Mouse (Mus musculus) cerebellum, adult 11-12 months (tissue): ENCODE data around the gene Mettl9.

Experiments
- DNase-seq: peaks from one replicate; pipeline ENCODE4 v3.0.0; 2022

Mettl9 gene

GRCm38 (mm10) chr7:121111321-121111720, 77.1 kb downstream of the Mettl9 start:
- DNase-seq, result no peak

DNA sequence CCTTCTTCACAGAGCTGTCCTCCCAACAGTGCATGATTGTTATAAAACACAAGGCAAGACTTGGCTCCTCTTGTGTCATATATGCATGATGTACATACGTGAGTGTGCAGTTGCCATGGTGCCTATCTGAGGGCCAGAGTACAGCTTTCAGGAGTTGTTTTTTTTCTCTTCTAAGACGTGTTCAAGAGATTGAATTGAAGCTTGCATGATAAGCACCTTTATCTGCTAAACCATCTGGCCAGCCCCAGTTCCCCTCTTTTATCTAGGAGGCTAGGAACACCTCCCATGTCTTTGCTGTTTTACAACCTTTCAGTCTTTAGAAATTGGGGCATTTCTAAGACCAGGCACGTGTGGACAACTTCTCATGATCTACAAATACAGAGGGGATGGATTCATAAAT, 77.5 kb downstream of the Mettl9 start:
- DNase-seq, result no peak

DNA sequence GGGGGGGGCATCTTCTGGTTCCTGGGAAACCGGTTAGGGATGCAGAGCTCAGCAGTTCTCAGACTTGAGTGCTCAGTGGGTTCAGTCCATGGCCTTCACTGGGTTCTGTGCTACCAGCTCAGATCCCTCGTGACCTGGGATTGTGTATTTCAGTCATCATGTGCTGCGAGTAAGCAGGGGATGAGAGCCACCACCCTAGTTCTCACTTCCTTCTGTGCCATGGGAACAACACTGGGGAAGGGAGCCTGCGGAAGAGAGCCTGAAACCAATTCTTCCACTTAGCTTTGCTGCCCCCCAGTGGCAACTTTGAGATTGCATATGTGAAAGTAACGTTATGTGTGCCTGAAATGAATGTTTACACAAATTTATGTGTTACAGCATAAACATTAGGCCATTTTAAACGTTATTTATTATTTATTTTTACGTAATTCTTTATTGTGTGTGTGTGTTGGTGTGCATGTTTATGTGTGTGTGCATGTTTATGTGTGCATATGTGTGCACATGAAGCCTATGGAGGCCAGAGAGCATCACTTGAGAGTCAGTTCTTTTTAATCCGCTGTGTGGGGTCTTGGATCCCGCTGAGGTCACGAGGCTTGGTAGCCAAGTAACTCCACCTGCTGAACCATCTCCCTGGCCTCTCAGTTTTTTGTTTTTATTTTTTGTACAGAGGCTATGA, 86.0 kb downstream of the Mettl9 start:
- peak; percentile 36 for DNase-seq
